27 mouse cellular contexts compared by ENCODE assay signal in the genomic region with DNA sequence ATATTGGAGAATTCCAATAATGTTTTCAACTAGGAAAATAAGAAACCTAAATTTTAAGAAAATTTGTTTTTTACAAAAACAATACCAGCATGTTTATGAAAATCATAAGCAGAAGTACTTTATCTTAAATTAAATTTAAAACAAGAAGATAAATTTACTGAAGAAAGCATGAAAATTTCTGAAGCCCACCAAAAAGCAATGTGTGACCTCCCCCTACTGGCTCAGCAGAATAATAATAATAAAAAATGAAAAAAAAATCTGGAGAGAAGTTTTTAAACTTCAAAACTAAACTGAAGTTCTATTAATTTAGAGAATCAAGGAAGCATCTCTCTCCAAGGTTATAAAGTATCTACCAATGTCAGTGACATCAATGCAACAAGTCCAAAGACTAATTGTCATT.
DNase-seq lines count a peak whose midpoint lies in the region; ATAC-seq and TF ChIP-seq lines count a peak whose summit lies in the region.
"Had no signal": no experiment of that assay in that cellular context is flagged by ENCODE, and none has a peak within 500 bp of the region (broad histone marks: within the 10 kb centered on the region; RNA-seq: fewer than 3 reads in every experiment).

No protein-coding gene starts in this region.

- no peaks in the 10 kb centered on the region for H3K9me3 ChIP-seq in forebrain, embryonic 14.5 days (replicated peaks; ENCODE audit: control insufficient read depth, low read length)
- H3K9me3 ChIP-seq in forebrain, embryonic 11.5 days (ENCODE audit: control insufficient read depth, low read length), result no peaks in the 10 kb centered on the region
- H3K9me3 ChIP-seq in kidney, postnatal 0 days (replicated peaks; ENCODE audit: low read length), result no peaks in the 10 kb centered on the region
- no peaks in the 10 kb centered on the region for H3K9me3 ChIP-seq in midbrain, embryonic 14.5 days (ENCODE audit: control insufficient read depth, low read length)
- no peaks in the 10 kb centered on the region for H3K9me3 ChIP-seq in midbrain, embryonic 10.5 days (replicated peaks)
- no peaks in the 10 kb centered on the region for H3K9me3 ChIP-seq in stomach, postnatal 0 days (ENCODE audit: control insufficient read depth, low read length)
- H3K9me3 ChIP-seq: embryonic facial prominence, embryonic 13.5 days; forebrain, embryonic 15.5 days; hindbrain, embryonic 13.5 days; midbrain, embryonic 12.5 days; neural tube, embryonic 13.5 days; stomach, embryonic 15.5 days had no signal

- no peaks in the 10 kb centered on the region for H3K36me3 ChIP-seq in forebrain, embryonic 14.5 days (ENCODE audit: control insufficient read depth, insufficient read depth, low read length)
- H3K36me3 ChIP-seq in forebrain, embryonic 11.5 days (ENCODE audit: control insufficient read depth, insufficient read depth, low read length), result no peaks in the 10 kb centered on the region
- no peaks in the 10 kb centered on the region for H3K36me3 ChIP-seq in kidney, postnatal 0 days (ENCODE audit: insufficient read depth, low read length)
- H3K36me3 ChIP-seq in midbrain, embryonic 14.5 days (ENCODE audit: control insufficient read depth, insufficient read depth, low read length), result no peaks in the 10 kb centered on the region
- H3K36me3 ChIP-seq in midbrain, embryonic 10.5 days, result no peaks in the 10 kb centered on the region
- no peaks in the 10 kb centered on the region for H3K36me3 ChIP-seq in stomach, postnatal 0 days (ENCODE audit: control insufficient read depth, insufficient read depth, low read length)
- H3K36me3 ChIP-seq: embryonic facial prominence, embryonic 13.5 days; forebrain, embryonic 15.5 days; hindbrain, embryonic 13.5 days; midbrain, embryonic 12.5 days; neural tube, embryonic 13.5 days; stomach, embryonic 15.5 days had no signal

- no peak for TF ChIP-seq EP300 in stomach, postnatal 0 days (optimal IDR thresholded peaks at IDR 0.05)

- H3K27ac ChIP-seq in forebrain, embryonic 14.5 days (ENCODE audit: low read depth, low read length), result no peak overlapping the region
- no peak overlapping the region for H3K27ac ChIP-seq in forebrain, embryonic 11.5 days (ENCODE audit: low read depth, low read length)
- H3K27ac ChIP-seq in kidney, postnatal 0 days, result no peak overlapping the region
- no peak overlapping the region for H3K27ac ChIP-seq in midbrain, embryonic 14.5 days (replicated peaks; ENCODE audit: low read depth, low read length)
- H3K27ac ChIP-seq in midbrain, embryonic 10.5 days (replicated peaks), result no peak overlapping the region
- H3K27ac ChIP-seq in stomach, postnatal 0 days (replicated peaks), result no peak overlapping the region
- H3K27ac ChIP-seq: embryonic facial prominence, embryonic 13.5 days; forebrain, embryonic 15.5 days; hindbrain, embryonic 13.5 days; liver, embryonic 14.5 days; midbrain, embryonic 12.5 days; neural tube, embryonic 13.5 days; stomach, embryonic 15.5 days had no signal

- no peak overlapping the region for H3K4me3 ChIP-seq in forebrain, embryonic 14.5 days (ENCODE audit: low read depth, low read length)
- no peak overlapping the region for H3K4me3 ChIP-seq in forebrain, embryonic 11.5 days (ENCODE audit: low read depth, low read length)
- no peak overlapping the region for H3K4me3 ChIP-seq in kidney, postnatal 0 days (replicated peaks; ENCODE audit: low read depth, low read length)
- no peak overlapping the region for H3K4me3 ChIP-seq in midbrain, embryonic 14.5 days (replicated peaks; ENCODE audit: low read depth, low read length)
- no peak overlapping the region for H3K4me3 ChIP-seq in midbrain, embryonic 10.5 days
- H3K4me3 ChIP-seq in stomach, postnatal 0 days (ENCODE audit: low read depth, low read length), result no peak overlapping the region
- H3K4me3 ChIP-seq: embryonic facial prominence, embryonic 13.5 days; erythroblast, embryonic 14.5 days; forebrain, embryonic 15.5 days; hindbrain, embryonic 13.5 days; midbrain, embryonic 12.5 days; neural tube, embryonic 13.5 days; stomach, embryonic 15.5 days had no signal

- H3K4me2 ChIP-seq in forebrain, embryonic 14.5 days (ENCODE audit: low read length), result no peak overlapping the region
- no peak overlapping the region for H3K4me2 ChIP-seq in forebrain, embryonic 11.5 days (ENCODE audit: low read depth, low read length, severe bottlenecking)
- no peak overlapping the region for H3K4me2 ChIP-seq in kidney, postnatal 0 days (ENCODE audit: low read length)
- no peak overlapping the region for H3K4me2 ChIP-seq in midbrain, embryonic 14.5 days (ENCODE audit: low read length)
- no peak overlapping the region for H3K4me2 ChIP-seq in stomach, postnatal 0 days (replicated peaks; ENCODE audit: low read depth)
- H3K4me2 ChIP-seq: embryonic facial prominence, embryonic 13.5 days; forebrain, embryonic 15.5 days; hindbrain, embryonic 13.5 days; midbrain, embryonic 12.5 days; neural tube, embryonic 13.5 days; stomach, embryonic 15.5 days had no signal

- H3K27me3 ChIP-seq in forebrain, embryonic 14.5 days (replicated peaks; ENCODE audit: control insufficient read depth, insufficient read depth, low read length), result no peaks in the 10 kb centered on the region
- H3K27me3 ChIP-seq in forebrain, embryonic 11.5 days (ENCODE audit: control insufficient read depth, insufficient read depth, low read length), result no peaks in the 10 kb centered on the region
- no peaks in the 10 kb centered on the region for H3K27me3 ChIP-seq in kidney, postnatal 0 days (ENCODE audit: insufficient read depth, low read length)
- H3K27me3 ChIP-seq in midbrain, embryonic 14.5 days (ENCODE audit: control insufficient read depth, insufficient read depth, low read length), result no peaks in the 10 kb centered on the region
- no peaks in the 10 kb centered on the region for H3K27me3 ChIP-seq in midbrain, embryonic 10.5 days (ENCODE audit: low read depth, poor library complexity, severe bottlenecking)
- no peaks in the 10 kb centered on the region for H3K27me3 ChIP-seq in stomach, postnatal 0 days (ENCODE audit: control insufficient read depth, insufficient read depth, low read length)
- H3K27me3 ChIP-seq: embryonic facial prominence, embryonic 13.5 days; forebrain, embryonic 15.5 days; hindbrain, embryonic 13.5 days; midbrain, embryonic 12.5 days; neural tube, embryonic 13.5 days; stomach, embryonic 15.5 days had no signal

- ATAC-seq in forebrain, embryonic 14.5 days, result no peak
- ATAC-seq in forebrain, embryonic 11.5 days (replicated peaks; ENCODE audit: low FRiP score), result no peak
- no peak for ATAC-seq in kidney, postnatal 0 days (replicated peaks; ENCODE audit: low FRiP score, low read depth)
- no peak for ATAC-seq in midbrain, embryonic 14.5 days (ENCODE audit: low FRiP score, low TSS enrichment)
- no peak for ATAC-seq in stomach, postnatal 0 days (ENCODE audit: low FRiP score, low TSS enrichment)
- ATAC-seq: CD4-positive, CD25-positive, alpha-beta regulatory T cell, adult 4 months; forebrain, embryonic 15.5 days; inflammation-experienced regulatory T-cells, adult 6 months; Patski had no signal

- H3K4me1 ChIP-seq in forebrain, embryonic 14.5 days (ENCODE audit: control insufficient read depth, insufficient read depth, low read length), result no peaks in the 10 kb centered on the region
- H3K4me1 ChIP-seq in forebrain, embryonic 11.5 days (replicated peaks; ENCODE audit: control insufficient read depth, insufficient read depth, low read length), result no peaks in the 10 kb centered on the region
- H3K4me1 ChIP-seq in kidney, postnatal 0 days (replicated peaks; ENCODE audit: insufficient read depth, low read length), result no peaks in the 10 kb centered on the region
- no peaks in the 10 kb centered on the region for H3K4me1 ChIP-seq in midbrain, embryonic 14.5 days (ENCODE audit: control insufficient read depth, insufficient read depth, low read length)
- H3K4me1 ChIP-seq in midbrain, embryonic 10.5 days, result no peaks in the 10 kb centered on the region
- H3K4me1 ChIP-seq in stomach, postnatal 0 days (replicated peaks; ENCODE audit: control insufficient read depth, insufficient read depth), result no peaks in the 10 kb centered on the region
- H3K4me1 ChIP-seq: embryonic facial prominence, embryonic 13.5 days; forebrain, embryonic 15.5 days; hindbrain, embryonic 13.5 days; midbrain, embryonic 12.5 days; neural tube, embryonic 13.5 days; stomach, embryonic 15.5 days had no signal

- DNase-seq in forebrain, embryonic 14.5 days (ENCODE audit: low spot score), result peak; percentile 8
- no peak for DNase-seq in forebrain, embryonic 11.5 days (ENCODE audit: low spot score)
- no peak for DNase-seq in kidney, postnatal 0 days (ENCODE audit: low spot score)
- no peak for DNase-seq in kidney, postnatal 10 days
- DNase-seq in midbrain, embryonic 14.5 days, result peak; percentile 33
- no peak for DNase-seq in midbrain, embryonic 10.5 days (ENCODE audit: low spot score)
- no peak for DNase-seq in stomach, postnatal 0 days (ENCODE audit: low spot score)
- DNase-seq in ovary, postnatal 36 days (ENCODE audit: low spot score), result no peak
- DNase-seq: cerebellum, adult 18-20 months; cerebellum, postnatal 14 days; gastrocnemius, postnatal 14 days; heart, adult 18-20 months; kidney, adult 8-10 months; kidney, postnatal 25 days; thymus, adult 18-20 months; thymus, postnatal 4 days had no signal

- peak; percentile 34; the same call in 1 of the 2 replicates for TF ChIP-seq CTCF in kidney, postnatal 0 days (IDR thresholded peaks at IDR 0.05; ENCODE audit: low read depth)
- TF ChIP-seq CTCF in stomach, postnatal 0 days (IDR thresholded peaks at IDR 0.05; ENCODE audit: low read depth), result peak; percentile 45

- H3K9ac ChIP-seq in forebrain, embryonic 14.5 days (ENCODE audit: low read length), result no peak overlapping the region
- no peak overlapping the region for H3K9ac ChIP-seq in forebrain, embryonic 11.5 days (ENCODE audit: low read length)
- H3K9ac ChIP-seq in kidney, postnatal 0 days (ENCODE audit: low read depth, low read length), result no peak overlapping the region
- H3K9ac ChIP-seq in midbrain, embryonic 14.5 days (replicated peaks; ENCODE audit: low read length), result no peak overlapping the region
- no peak overlapping the region for H3K9ac ChIP-seq in stomach, postnatal 0 days (ENCODE audit: low read length)
- H3K9ac ChIP-seq: embryonic facial prominence, embryonic 13.5 days; forebrain, embryonic 15.5 days; hindbrain, embryonic 13.5 days; liver, embryonic 14.5 days; midbrain, embryonic 12.5 days; neural tube, embryonic 13.5 days; stomach, embryonic 15.5 days had no signal

Comparison
In these comparisons a context has a peak if more than half of its experiments do, and no peak if none do; other contexts are left out.
1. DNase-seq: peak in forebrain, embryonic 14.5 days (single experiment) and midbrain, embryonic 14.5 days (single experiment); none in forebrain, embryonic 11.5 days (single experiment), kidney, postnatal 0 days (single experiment), kidney, postnatal 10 days (single experiment), midbrain, embryonic 10.5 days (single experiment), stomach, postnatal 0 days (single experiment) and ovary, postnatal 36 days (single experiment).